Mouse (Mus musculus) urinary bladder, postnatal 36 days (tissue): ENCODE measurements at regions not wholly inside any gene's neighbourhood (a gene's known extent, or its start where the extent isn't known, plus 50 kb on each side); places are given as distances from the start of the nearest gene placed in this dataset.

ENCODE experiments used
- DNase-seq, 2 experiments: peaks; one replicate each; pipeline ENCODE4 v3.0.0; 2022; ENCODE audit warnings: low spot score in 2 of 2, mixed read lengths in 1 of 2

DNA sequence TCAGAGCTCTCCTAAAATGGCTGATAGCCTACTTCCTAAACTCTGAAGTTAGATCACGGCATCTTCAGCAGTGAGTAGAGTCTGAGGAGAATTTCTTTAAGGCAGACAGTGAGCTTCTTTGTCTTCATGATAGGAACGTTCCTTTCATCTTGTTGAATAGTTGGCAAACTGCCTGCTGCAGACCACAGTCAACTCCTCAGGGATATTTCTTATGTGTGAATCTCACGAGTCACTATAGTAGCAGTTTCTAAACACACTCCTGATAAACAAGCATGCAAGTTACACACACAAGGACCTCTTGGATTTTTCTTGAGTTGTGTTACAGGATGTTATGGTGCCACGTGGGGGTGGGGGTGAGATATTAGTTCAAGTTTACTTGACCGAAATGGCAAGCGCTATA is 205.2 kb downstream of the Gm11077 start:
- DNase-seq: no peak

DNA sequence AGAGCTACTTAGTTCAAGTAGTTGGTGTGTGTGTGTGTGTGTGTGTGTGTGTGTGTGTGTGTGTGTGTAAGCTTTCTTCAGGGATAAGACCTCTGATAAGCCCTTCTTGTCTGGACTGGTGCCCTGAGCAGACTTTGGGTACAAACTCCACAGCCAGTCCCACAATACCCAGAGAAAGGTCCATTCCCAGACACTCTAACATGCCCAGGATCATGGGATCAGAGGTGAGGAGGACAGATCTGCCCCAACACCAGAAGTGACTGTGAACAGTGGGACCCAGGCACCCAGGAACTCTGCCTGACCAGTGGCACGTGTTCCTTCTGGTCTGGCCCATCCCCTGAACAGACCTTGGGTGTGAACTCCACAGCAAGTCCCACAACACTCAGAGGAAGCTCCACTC is 208.9 kb downstream of the Gm11077 start:
- DNase-seq: no peak

DNA sequence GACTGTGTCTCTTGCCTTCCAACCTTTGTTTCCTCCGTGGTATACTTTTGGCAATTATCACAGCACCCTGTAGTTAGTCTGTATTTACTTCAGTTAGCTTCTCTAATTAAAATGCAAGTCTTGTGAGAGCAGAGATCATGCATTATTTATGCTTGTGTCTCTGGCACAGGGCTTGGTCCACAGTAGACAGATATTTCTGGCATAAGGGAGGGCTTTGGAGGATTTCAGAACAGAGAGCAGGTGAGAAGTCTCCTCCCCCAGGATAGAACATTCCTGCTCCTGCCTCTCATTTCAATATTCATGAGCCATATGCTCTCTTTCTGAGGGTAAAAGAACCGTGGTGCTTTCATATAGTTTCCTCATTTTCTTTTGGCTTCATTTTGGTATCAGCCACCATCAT is 217.6 kb downstream of the Gm11077 start:
- DNase-seq: no peak

DNA sequence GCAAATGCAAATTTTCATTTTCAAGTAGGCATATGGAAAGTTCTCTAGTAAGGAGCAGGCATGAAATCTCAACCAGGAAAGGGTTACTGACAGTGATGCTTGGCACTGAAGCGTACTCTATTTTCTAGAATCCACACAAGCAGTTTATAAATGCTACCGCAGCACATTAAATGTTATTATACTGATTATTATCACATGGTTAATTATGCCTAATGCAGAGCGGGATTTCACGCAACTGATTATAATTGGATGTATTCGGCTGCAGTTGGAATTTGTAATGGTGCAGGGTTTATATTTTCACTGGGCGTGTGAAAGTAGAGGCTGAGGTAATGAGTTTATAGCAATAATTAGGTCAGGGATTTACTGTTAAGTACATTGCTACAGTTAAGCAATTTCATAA is 221.4 kb downstream of the Gm11077 start:
- no peak for DNase-seq

DNA sequence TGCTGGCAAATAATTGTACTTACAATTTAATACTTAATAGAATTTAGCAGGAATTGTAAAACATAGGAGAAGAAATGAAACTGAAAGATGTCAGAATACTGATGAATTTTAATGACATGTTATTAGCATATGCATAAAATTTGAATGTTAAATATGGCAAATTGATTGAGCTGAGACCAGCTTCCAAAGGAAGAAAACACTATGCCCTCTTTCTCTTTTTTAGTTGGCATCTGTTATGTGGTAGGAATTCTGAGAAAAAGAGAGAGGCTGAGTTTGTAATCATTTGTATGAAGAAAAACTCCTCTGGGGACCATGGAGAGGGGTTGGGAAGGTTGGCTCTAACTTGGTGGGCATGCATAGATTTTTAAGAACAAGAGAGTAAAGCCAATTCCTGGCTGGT is 224.2 kb downstream of the Gm11077 start:
- DNase-seq: no peak

DNA sequence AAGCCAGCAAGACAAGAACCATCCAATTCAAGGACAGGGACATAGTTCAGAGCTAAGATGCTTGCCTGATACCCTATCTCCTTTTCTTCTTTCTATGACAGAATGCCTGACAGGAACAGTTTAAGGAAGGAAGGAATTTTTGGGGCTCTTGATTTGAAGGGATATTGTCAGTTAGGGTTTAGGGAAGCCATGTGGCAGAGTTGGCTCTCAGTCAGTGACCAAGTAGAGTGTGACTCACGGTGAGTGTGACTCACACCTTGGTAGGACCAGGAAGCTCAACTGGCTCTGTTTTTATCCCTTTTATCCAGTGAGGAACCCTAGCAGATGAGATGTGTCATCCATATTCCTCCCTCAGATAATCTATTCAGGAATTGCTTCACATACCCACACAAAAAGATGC is 224.6 kb downstream of the Gm11077 start:
- DNase-seq: no peak

DNA sequence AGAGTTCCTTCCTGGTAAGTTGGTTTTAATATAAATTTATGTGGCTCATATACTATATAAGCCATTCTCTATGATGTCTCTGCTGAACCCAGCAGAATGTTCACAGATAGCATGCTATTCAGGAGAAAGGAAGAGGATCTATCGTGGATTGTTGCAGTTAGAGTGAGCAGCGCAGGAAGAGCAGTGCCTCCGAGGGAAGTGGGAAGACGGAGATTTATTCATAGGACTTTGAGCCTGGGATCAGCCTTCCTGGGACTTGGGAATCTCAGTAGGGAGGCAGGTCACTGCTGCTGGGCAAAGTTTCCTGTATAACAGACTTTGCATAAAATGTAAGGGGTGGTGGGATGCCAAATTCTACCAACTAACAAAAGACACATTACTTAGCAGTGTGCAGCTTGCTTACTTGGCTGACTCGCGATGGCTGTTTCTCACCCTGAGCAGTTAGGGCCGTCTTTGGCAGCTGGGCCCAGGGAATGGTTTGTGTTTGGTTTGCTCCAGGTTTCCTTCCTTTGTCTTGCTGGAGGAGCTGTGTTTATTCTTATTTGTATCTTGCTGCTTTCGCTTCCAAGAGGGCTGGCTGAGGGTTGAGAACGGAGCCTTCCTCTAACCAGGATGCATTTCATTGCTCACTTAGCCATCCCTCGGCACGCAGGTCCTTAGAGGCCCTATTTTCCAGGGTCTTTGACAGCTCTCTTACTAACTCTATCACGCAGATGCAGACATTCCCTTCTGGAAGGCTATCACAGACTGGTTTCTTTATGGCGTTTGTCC is 226.9 kb downstream of the Gm11077 start:
- peak in 1 of 2 experiments; percentile 1 for DNase-seq

DNA sequence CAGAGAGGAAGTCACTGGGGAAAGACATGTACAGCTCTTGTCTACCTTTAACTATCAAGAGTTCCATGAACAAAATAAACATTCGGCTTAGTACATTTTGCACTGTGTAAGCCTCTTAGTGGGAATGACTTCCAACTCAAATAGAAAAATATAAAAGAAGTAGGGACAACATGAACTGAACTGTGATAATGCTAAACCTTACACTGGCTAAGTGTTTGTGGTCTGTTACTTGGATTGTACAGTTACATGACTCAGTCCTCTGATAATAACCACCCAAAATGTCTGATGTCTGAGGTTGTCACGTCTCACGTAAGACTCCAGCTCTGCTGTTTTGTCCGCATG is 227.4 kb downstream of the Gm11077 start:
- DNase-seq: no peak

DNA sequence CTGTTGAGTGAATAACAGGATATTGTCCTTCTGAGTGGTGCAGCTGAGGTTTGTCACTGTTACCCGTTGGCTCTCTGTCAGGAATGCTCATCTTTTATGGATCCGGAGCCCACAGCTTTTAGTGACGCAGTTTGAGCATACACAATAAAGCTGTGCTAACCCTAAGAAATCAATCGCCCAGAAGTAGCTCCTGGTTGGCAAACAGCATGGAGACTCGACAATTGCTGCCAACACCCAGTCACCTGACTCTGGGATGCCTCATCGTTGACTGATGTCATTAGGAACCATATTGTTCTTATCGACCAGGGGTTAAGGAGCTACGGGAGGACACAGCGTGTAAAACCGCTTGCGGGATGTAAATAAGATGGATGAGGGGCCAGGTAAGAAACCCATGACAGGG is 232.9 kb downstream of the Gm11077 start:
- DNase-seq: peak in 1 of 2 experiments; percentile 1

DNA sequence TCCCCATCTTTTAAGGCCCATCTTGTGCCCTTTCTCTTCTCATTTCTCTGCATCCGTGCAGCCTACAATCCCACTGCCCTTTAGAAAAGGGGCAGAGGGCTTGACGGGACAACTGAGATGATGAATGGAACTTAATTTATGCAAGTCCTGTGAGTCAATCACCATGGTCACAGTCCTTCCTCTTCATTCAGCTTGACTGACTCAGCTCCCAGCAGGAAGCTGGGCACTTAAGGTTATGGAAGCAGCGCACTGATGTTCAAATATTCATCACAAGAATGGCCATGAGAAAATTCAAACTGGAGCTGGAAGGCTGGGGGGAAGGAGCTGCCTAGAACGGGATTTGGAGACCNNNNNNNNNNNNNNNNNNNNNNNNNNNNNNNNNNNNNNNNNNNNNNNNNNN is 233.5 kb downstream of the Gm11077 start:
- DNase-seq: no peak

DNA sequence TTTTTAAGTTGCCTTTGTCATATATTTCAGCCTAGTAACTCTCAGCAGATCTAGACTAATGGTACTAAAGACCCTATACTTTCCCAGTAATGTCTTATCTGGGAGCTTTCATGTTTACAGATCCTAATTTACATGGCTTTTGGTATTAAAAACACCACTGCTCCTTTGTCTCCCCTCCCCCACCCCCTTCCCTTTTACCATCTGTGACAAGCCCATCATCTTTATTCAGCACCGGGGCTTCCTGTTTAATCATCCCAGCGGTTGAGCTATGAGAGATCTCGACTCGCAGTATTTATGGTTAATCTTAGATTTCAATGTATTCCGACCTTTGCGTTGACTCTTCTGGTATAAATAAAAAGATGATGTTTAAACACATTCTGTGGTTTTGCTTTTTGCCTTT is 244.6 kb downstream of the Gm11077 start:
- DNase-seq: no peak

DNA sequence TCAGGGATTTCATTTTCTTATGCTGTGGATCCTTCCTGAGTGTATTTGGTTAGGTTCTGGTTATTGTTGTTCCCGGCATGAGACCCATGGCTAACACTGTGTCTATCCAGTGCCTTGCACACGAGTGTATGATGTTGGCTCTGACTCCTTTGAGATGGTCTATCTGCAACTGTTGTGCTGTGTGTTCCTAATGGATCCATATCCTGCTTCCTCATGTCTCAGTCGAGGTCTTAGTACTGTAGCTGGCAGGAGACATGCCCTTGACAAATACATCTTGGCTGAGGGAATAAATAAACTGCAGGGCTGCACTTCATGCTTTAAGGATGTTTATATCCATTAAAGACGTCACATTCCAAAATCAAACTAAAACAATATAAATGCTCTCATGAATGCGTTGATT is 247.9 kb downstream of the Gm11077 start:
- DNase-seq: no peak

DNA sequence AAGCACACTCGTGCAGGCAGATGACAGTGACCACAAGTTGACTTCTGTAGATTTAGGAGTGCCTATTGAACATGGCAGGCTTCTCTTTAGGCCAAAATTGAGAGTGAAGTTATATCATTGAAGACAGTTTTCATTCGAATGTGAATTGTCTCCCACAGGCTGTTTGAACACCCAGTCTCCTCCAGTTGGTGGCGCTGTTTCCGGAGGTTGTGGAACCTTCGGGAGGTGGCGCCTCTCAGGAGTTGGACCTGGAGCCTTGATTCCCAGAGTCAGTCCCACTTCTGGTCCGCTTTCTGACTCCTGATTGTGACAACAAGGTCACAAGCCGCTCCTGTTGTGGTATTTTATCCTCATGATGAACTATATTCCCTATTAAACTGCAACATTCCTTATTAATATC is 254.5 kb downstream of the Gm11077 start:
- DNase-seq: no peak

DNA sequence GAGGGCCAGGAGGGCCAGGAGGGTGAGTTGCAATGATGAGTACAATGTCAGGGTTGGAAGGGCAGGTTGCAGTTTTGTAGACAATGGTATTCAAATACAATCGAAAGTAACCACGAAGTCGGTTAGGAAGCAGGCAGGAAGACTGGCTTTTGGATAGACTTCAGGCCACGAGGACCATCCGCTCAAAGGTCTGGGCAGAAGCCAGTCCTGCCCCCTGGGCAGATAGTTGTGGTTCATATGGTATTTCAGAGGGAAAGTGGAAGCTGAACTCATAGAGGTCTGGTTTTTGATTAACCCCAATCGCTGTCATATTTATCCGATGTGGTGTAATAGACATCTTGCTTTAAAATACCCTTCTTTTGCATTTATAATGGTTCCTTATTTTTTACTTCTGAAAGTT is 255.2 kb downstream of the Gm11077 start:
- no peak for DNase-seq

DNA sequence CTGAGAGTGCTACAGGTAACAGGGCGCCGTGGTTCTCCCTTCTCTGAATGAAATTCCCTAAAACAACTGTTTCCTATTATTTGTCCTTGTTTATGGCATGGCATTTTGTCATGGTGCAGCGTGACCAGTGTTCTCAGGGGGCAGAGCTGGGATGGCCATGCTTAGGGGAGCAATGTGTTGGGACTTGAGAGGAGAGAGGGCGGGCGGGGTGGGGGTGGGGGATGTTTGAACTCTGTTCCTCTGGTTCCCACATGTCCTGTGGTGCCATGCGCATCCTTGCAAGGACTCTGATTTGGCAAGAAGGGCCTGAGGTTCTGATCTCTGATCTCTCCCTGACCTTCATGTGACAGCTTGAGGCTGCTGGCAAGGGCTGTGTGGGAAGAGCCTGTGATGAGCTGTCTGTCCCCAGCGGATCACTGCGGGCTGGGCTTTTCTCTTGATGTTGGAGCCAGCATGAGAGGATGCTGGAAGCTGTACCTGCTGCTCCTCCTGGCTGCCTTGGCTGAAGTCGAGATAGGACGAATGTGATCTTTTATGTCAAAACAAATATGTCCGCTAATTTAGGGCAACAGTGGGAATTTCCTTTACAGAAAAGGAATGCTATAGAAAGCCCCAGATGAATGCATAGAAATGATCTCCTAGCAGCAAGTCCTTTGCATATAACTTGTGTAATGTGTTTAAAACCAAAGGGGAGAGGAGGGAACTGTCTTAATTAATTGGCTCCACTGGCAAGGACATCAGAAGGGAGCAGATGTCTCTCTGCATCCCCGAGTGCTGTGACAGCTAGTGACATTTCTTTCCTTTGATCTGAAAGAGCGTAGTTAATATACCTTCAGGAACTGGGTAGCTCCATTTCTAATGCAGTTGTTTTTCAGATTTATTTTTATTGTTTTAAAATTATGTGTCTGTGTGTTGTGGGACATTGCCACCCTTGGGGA is 255.2 kb upstream of the Pde3a start:
- DNase-seq: no peak

DNA sequence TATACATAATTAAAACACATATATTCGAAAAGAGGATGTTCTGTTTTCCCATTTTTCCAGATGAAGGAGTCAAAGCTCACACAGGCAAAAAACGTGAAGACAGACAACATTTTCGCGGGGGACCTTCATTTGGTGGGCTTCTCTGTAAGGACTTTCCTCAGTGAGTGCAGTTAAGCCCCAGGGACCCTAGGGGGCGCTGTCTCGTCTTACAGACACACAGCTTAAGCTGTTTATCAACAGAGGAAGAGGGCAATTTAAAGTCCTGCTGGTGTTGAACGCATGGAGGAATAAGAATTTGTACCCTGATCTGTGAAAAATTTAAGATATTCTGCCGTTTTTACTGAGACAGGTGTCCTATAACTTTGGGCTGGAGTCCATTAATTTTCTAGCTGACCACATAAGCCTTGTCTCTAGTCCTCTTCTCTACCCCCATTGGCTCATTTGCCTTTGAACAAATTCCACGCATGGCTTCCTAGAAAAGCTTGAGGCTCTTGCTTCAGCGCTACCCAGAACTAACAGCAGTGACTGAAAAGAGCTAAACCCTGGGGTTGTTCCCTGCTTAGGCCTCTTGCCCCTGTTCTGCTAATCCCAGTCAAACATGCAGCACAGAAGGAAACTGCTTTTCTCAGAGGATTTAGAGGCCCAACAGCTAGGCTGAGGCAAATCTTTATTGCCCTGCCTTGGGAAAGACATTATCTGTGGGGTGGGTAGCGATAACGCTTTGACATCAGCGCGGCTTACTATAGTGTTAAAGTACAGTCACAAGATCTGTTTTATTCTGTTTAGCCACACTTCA is 253.5 kb upstream of the Pde3a start:
- no peak for DNase-seq

DNA sequence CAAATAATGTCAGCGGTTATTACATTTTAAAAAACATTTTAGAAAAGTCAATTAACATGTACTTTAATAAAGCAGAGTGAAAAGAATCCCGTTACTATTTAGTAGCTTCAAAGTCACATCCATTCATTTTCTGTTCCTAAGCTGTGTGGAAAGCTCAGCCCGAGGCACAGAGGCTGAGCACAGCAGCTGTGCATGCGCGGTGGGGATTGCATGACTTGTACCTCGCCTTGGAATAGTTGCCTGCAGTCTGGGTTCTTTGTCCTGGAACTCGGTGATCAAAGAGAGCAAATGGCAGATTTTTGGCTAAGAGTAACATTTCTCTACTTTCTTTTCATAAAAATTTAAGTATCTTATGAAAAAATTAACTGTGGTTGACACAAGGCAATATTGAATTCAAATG is 251.0 kb upstream of the Pde3a start:
- no peak for DNase-seq

DNA sequence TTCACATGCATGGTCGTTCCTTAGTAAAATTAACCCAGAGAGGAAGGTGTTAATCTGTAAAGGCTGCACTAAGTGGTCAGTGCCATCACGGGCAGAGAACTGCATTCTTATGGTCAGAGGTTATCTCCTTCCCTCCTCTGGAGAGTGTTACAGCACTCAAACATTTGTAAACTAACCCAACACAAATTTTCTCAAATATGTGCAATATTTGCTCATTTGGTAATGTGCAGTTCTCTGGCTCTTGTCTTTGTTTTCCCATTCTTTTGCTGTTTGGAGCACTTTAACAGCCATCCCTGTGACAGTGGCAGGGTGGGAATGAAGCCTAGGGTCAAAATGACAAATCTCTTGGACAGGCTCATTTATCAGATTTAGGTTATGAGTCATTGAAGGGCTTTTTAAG is 248.5 kb upstream of the Pde3a start:
- no peak for DNase-seq

DNA sequence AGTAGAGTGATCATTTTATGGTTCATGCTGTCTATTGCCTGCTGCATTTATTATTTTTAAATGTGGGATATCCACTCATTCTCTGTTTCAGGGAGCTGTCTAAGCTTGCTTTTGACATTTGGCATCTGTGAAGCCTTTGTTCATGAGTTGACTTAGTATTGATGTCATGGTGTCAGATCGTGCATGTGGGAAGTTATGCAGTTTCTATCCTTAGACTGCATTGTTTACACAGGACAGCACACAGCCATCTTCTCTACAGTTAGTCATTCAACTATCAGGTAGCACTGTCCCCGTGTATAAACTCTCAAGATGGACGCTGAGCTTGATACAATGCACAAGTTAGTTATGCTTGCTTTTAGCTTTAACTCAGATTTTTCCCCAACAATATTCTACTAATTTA is 247.8 kb upstream of the Pde3a start:
- DNase-seq: no peak

DNA sequence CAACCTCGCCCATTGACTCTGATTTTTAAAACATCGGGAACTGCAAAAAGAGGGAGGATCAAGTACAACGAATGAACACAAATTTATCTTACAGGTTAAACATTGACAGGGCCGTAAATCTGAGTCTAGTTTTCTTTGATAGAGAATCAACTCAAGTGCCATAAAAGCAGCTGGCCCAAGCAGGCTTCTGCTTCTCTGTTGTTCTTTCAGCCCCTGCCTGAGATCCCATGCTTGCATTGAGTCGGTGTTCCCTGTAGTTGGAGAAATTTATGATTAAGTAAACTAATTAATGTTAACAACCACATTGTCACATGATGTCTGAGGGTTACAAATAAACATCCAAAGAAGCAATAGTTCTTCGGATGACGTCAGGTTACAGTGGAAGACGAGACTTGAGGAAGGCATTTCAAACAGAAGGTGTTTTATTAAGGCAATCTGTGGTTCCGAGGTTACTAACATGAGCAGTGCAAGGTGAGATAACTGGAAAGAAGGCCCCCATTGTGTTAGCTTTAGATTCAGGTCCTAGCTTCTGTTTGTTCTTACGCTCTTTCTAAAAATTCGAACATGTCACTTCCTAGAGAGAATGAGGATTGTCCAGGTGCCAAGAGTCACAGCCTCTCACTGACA is 233.9 kb upstream of the Pde3a start:
- no peak for DNase-seq

DNA sequence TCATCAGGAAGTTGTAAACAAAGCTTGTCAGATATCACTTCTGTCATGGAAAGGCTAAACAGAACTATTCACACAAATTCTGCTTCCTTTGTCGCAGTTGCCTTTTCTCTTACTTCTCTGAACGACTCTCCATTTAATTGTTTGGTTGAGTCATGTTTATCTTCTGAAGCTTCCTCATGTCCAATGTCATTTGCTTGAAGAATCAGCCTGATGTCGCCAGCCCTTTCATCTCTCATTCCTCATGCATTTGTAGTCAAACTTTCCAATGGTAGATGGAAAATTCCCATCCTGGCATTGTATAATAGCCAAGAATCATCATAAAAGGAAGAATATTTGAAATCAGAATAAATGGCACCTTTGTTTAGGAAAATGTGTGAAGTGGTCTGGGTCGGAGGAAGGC is 225.6 kb upstream of the Pde3a start:
- no peak for DNase-seq

DNA sequence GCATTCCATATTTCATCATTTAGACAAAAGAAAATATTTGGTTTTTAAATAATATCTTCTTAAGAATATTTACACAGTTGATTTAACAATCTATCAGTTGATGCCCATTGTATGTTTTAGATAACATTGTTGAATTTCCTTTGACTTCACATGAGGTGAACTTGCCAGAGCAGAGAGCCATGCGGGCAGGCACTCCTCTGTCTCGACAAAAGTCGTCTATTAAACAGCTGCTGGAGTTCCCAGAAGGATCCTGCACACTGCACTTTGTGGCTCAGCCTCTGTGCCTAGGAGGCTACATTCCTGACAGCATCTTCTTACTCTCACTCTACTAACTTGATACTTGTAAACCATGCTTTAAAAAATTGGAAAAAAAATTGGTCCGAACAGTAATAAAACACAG is 221.7 kb upstream of the Pde3a start:
- peak in 1 of 2 experiments; percentile 22 for DNase-seq
